Mouse (Mus musculus) brown adipose tissue, adult 24 weeks (tissue): ENCODE measurements around the gene Pygo1. TPM values are rescaled to one million over a fixed set of nuclear protein-coding genes. Genes with fewer than 3 reads are reported as not detected.
A peak's percentile ranks its signal among the peaks of the same experiment; 100 is the strongest.

ENCODE experiments used
- H3K27ac ChIP-seq: fragments of 200-500 bp; replicated peaks from 2 replicates; pipeline ENCODE4 v1.5.1; 2012; ENCODE audit warnings: low read depth, mild to moderate bottlenecking, low read length
- H3K4me1 ChIP-seq: fragments of 200-500 bp; 2 replicates; pipeline ENCODE4 v1.6.1; 2012; ENCODE audit warnings: low read length, mixed read lengths; ENCODE audit not compliant: control insufficient read depth, insufficient read depth, insufficient read length
- H3K4me3 ChIP-seq: fragments of 200-500 bp; 2 replicates; pipeline ENCODE4 v1.5.1; 2012; ENCODE audit warnings: low read depth, mild to moderate bottlenecking, low read length, moderate library complexity; ENCODE audit not compliant: insufficient read depth
- polyA plus RNA-seq: library from polyadenylated mRNA; stranded (reverse); fragments of >200 nt; gene quantifications from 2 replicates; pipeline ENCODE4 v1.2.4, GENCODE M21; 2012; ENCODE audit not compliant: missing spikeins, insufficient read depth, insufficient read length

The Pygo1 gene
- polyA plus RNA-seq, 1 experiment = 4.0 TPM

DNA sequence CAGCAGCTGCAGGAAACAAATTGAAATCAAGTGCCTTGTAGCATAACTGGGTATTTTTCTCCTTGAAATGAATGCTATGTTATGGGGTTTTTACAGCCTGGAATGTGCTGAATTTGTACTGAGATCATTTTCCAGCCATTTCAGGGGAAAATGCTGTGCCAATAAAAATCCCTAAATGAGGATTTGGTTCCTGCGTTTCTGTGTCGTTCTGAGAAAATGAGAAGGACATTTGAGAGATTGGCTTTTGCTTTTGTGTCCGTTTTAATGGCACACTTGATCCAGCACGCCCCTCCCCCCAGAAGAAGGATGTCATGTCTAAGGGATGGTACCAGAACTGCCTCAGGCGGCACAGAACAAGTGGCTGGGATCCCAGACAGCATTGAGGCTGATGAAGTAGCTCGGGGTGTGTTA lies 18.7 kb upstream of the Pygo1 start:
- no peak overlapping the region for H3K27ac ChIP-seq
- no peak overlapping the region for H3K4me3 ChIP-seq
- H3K4me1 ChIP-seq = no peaks in the 10 kb centered on the region

DNA sequence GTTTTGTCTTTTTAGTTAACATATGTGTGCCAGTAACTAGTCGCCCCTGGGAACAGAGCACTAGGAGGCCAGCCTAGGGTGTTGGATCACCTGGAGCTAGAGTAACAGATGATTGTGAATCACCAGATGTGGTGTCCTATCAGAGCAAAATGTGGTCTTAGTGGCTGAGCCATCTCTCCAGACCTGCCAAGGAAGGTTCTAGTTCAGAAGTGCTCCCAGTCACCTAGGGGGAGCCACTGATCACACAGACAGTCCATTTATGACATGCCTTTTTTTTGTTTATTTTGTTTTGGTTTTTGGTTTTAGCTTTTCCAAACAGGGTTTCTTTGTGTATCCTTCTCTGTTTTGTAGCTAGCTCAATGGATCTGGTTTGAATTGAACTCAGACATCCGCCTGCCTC lies 14.1 kb upstream of the Pygo1 start:
- H3K27ac ChIP-seq = no peak overlapping the region
- H3K4me1 ChIP-seq = no peaks in the 10 kb centered on the region
- H3K4me3 ChIP-seq = no peak overlapping the region

- Histone ChIP-seq H3K4me1 (no peaks in the 10 kb centered on the region), H3K4me3 (no peak overlapping the region), H3K27ac (no peak overlapping the region)
Observed at GRCm38 (mm10) chr9:72913551-72913950, 11.9 kb upstream of the Pygo1 start.

GRCm38 (mm10) chr9:72915728-72916127 lies 9.7 kb upstream of the Pygo1 start:
- Histone ChIP-seq H3K4me1 (no peaks in the 10 kb centered on the region), H3K27ac (no peak overlapping the region), H3K4me3 (no peak overlapping the region)

- Histone ChIP-seq H3K27ac (no peak overlapping the region), H3K4me1 (no peaks in the 10 kb centered on the region), H3K4me3 (no peak overlapping the region)
Observed at GRCm38 (mm10) chr9:72923068-72923467, 2.4 kb upstream of the Pygo1 start.

GRCm38 (mm10) chr9:72925935-72926258 lies 452 bp downstream of the Pygo1 start:
- no peak overlapping the region for H3K27ac ChIP-seq
- H3K4me3 ChIP-seq = peak overlapping the region; percentile 86
- H3K4me1 ChIP-seq = no peaks in the 10 kb centered on the region

GRCm38 (mm10) chr9:72931166-72931790 lies 5.8 kb downstream of the Pygo1 start:
- Histone ChIP-seq H3K27ac (no peak overlapping the region), H3K4me1 (no peaks in the 10 kb centered on the region), H3K4me3 (no peak overlapping the region)

DNA sequence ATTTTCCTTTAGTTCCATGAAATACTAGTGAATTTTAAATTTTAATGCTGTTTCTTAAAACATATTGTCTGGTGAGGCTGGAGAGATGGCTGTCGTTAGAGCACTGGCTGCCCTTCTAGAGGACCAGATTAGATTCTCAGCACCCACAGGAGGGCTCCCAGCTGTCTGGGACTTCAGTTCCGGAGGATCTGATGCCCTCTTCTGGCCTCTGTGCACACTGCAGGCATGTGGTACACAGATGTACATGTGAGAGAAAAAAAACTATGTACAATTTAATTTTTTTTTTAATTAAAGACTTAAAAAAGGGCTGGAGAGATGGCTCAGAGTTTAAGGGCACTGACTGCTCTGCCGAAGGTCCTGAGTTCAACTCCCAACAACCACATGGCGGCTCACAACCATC lies 9.9 kb downstream of the Pygo1 start:
- H3K27ac ChIP-seq = no peak overlapping the region
- H3K4me3 ChIP-seq = no peak overlapping the region
- H3K4me1 ChIP-seq = peaks cover 7% of the 10 kb centered on the region

DNA sequence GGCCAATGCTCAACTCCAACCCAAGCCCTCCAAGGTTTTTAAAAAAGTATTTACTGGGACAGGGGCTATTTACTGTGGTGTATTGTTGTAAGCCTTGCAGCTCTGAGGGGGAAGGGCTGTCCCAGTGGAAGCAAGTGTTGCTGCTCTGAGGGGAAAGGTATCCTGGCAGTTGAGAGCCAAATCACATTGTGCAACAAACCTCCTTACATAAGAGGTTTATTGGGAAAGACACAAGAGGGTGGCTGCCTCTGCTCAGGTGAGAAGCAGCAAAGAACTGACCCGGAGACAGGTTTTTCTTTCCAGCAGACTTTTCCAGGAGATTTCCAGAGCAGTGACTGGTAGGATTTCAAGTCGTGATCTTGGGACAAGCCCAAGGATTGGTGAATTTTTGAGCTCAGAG lies 10.9 kb downstream of the Pygo1 start:
- Histone ChIP-seq H3K27ac (no peak overlapping the region), H3K4me1 (peaks cover 7% of the 10 kb centered on the region)

GRCm38 (mm10) chr9:72943424-72943823 lies 18.0 kb downstream of the Pygo1 start:
- no peak overlapping the region for H3K4me3 ChIP-seq
- H3K27ac ChIP-seq = no peak overlapping the region

More for the DNA sequence above, 10.9 kb downstream of the Pygo1 start:
- no peak overlapping the region for H3K4me3 ChIP-seq

GRCm38 (mm10) chr9:72944286-72944685 lies 18.8 kb downstream of the Pygo1 start:
- Histone ChIP-seq H3K4me1 (peaks cover 6% of the 10 kb centered on the region), H3K4me3 (no peak overlapping the region), H3K27ac (no peak overlapping the region)

More at GRCm38 (mm10) chr9:72943424-72943823, 18.0 kb downstream of the Pygo1 start:
- peaks cover 7% of the 10 kb centered on the region for H3K4me1 ChIP-seq

- H3K4me1 ChIP-seq = no peaks in the 10 kb centered on the region
- H3K4me3 ChIP-seq = no peak overlapping the region
- H3K27ac ChIP-seq = no peak overlapping the region
Observed at GRCm38 (mm10) chr9:72947010-72947409, 21.6 kb downstream of the Pygo1 start.

- no peak overlapping the region for H3K27ac ChIP-seq
- H3K4me1 ChIP-seq = no peaks in the 10 kb centered on the region
- no peak overlapping the region for H3K4me3 ChIP-seq
Observed at GRCm38 (mm10) chr9:72949572-72949971, 24.1 kb downstream of the Pygo1 start.

DNA sequence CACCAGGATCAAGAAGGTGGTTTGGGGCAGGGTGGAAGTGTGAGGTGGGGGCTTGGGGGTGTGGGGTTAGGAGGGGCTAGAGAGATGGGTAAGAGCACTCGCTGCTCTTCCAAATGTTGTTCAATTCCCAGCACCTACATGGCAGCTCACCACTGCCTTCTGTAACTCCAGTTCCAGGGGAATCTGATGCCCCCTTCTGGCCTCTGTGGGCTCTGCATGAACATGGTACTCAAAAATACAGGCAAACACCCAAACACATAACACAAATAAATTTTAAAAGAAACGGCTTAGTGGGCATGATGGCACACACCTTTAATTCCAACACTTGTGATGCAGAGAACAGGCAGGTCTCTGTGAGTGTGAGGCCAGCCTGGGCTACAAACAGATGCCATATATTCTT lies 29.3 kb downstream of the Pygo1 start:
- no peak overlapping the region for H3K4me3 ChIP-seq
- H3K4me1 ChIP-seq = peaks cover 2% of the 10 kb centered on the region; the same call in 1 of the 2 replicates
- H3K27ac ChIP-seq = no peak overlapping the region

GRCm38 (mm10) chr9:72955546-72955945 lies 30.1 kb downstream of the Pygo1 start:
- H3K27ac ChIP-seq = no peak overlapping the region
- H3K4me1 ChIP-seq = peaks cover 2% of the 10 kb centered on the region; the same call in 1 of the 2 replicates
- no peak overlapping the region for H3K4me3 ChIP-seq

DNA sequence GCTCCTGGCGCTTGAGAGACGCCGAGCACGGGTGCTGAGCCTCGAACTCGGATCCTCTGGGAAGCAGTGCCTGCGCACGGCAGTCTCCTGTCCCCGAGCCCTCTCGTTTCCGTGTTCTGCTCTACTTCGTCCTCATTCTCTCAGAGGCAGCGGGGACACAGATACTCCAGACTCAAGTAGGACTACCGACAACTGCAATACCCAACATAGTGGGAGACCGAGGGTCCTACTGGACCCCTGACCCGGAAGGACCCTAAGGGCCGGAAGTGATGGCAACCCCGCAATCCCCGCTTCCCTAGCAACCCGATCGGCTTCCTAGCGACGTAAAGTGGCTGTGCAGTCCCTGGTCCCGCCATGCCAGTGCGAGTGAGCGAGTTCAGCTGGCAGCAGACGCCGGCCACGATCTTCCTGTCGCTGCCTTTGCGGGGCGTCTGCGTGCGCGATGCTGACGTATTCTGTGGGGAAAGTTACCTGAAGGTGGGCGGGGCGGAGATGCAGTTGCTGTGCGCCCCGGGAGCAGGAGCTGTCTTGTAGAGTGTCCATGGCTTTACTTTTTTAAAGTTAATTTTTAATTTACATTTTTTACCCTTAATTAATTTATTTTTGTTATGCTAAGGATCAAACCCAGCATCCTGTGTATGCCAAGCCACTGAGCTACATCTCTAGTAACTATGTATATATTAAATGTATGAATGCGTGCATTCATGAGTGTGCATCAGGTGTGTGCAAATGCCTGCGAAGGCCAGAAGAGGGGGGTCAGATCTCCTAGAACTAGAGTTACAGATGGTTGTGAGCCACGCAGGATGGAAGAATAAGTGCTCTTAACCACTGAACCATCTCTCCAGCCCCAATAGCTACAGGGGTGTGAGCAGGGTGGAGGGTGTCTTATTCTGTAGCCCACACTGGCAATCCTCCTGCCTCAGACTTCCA lies 33.3 kb downstream of the Pygo1 start, which contains the start of the genes Dyx1c1 and Gm44503:
TSS of gene Dyx1c1 (plus strand) at position 265 of the 930 bp plus-strand sequence.
TSS of gene Gm44503 (plus strand) at position 332 of the 930 bp plus-strand sequence.
- Histone ChIP-seq H3K4me1 (peaks cover 2% of the 10 kb centered on the region; the same call in 1 of the 2 replicates), H3K4me3 (peak within 1 kb of the TSS; percentile 89), H3K27ac (no peak within 1 kb of the TSS)
